Mouse (Mus musculus) MEL-GATA-1-ER (cell line): ENCODE measurements around the gene Abca1.

Experiments
- DNase-seq: peaks from one replicate; pipeline ENCODE4 v3.0.0-alpha.2; 2012; ENCODE audit warnings: low read depth; ENCODE audit errors: extremely low read depth

Abca1 gene

GRCm38 (mm10) chr4:53011732-53012361 is 147.8 kb downstream of the Abca1 start, which contains the start of gene Nipsnap3b:
TSS of gene Nipsnap3b (plus strand) at chr4:53011880.
- DNase-seq: peak; percentile 72

DNA sequence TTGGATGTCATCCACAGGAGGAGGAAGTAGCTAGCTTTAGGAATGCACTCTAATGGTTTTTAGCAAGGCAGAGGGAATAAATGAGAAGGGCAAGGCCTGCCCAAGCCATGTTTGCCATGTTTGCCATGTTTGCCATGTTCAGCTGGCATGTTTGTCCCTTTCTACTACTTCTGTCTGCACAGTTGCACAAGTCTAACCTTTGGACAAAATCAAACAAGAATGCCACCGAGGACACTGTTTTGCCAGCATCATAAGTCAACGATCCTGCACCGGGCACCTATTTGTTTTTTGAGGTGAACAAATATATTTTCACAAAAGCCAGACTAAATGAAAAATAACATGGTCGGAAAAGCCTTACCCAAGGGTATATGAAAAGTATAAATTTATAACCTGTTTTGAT is 149.8 kb downstream of the Abca1 start:
- no peak for DNase-seq

DNA sequence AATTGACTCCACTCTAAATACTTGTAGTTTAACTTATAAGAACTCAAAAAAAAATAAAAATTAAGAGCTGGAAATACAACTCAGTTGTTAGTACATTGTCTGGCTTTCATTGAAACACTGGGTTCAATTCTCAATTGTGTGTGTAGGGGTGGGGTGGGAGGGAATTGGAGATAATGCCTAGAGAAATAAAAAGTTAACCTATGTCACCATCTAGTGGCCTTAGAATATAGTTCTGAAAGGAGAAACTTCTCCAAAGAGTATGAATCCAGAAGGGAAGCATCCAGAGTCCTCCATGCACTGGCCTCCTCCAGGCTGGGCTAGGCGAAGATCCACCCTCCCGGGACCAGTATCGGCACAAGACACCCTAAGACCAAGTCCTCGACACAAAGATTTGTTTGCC is 150.5 kb downstream of the Abca1 start:
- DNase-seq: no peak

GRCm38 (mm10) chr4:53000154-53000553 is 159.5 kb downstream of the Abca1 start:
- no peak for DNase-seq

- DNase-seq: no peak
Observed at GRCm38 (mm10) chr4:52999449-52999848, 160.2 kb downstream of the Abca1 start.

DNA sequence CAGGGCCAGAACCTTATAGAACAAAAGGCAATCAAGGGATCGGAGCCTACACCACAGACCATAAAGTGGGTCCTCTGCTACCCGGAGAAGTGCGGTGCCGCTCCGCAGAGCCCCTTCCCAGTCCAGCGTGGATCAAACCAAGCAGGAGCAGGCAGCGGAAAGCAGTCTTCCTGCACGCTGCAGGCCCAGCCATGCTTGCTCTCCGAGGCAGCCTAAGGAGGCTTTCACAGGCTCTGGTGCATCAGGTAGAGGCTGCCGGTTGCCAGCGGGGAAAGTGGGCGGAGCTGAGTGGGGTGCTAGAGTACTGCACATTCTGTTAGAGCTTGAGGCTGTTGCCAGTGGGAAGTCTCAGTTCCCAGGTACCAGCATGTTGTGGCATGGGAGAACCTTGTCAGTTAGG is 170.4 kb downstream of the Abca1 start, which contains the start of gene Nipsnap3a:
TSS of gene Nipsnap3a (plus strand) at position 25 of the 400 bp plus-strand sequence.
- no peak for DNase-seq

DNA sequence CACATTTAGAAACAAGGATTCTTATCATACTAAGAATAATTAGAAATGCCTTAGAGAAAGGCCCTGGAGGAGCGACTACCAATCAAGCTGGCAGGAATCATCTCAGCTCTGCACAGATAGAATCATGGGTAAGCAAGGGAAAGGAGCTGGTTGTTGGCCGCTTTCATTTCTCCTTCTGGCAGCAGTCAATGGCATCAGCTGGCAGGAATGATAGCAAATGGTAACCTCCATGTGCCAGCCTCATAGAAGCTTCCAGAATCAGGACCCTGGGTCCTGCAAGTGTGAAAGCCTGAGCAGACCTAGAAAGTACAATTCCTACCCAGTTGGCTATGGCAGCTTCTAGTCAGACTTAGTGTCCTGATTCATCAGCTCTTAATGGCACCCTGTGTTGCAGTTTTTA is 173.4 kb downstream of the Abca1 start:
- no peak for DNase-seq

- peak; percentile 24 for DNase-seq
Observed at GRCm38 (mm10) chr4:52985216-52985615, 174.5 kb downstream of the Abca1 start.
